Mouse (Mus musculus): ENCODE measurements around the gene Btn2a2. TPM values are rescaled to one million over a fixed set of nuclear protein-coding genes. Genes with fewer than 3 reads are reported as not detected.
A peak's percentile ranks its signal among the peaks of the same experiment; 100 is the strongest.
"Not testable (repeated sequence)": the region's sequence is repeated elsewhere in the genome, so short reads cannot be mapped to it uniquely, and the experiment has no call there.

The Btn2a2 gene
- total RNA-seq (2021) = under 1 TPM in 1 of 2 experiments, not detected in 1; 0.11 TPM
- long read RNA-seq, experiment 1 = 0 reads
- long read RNA-seq, experiment 2 = 0 reads

DNA sequence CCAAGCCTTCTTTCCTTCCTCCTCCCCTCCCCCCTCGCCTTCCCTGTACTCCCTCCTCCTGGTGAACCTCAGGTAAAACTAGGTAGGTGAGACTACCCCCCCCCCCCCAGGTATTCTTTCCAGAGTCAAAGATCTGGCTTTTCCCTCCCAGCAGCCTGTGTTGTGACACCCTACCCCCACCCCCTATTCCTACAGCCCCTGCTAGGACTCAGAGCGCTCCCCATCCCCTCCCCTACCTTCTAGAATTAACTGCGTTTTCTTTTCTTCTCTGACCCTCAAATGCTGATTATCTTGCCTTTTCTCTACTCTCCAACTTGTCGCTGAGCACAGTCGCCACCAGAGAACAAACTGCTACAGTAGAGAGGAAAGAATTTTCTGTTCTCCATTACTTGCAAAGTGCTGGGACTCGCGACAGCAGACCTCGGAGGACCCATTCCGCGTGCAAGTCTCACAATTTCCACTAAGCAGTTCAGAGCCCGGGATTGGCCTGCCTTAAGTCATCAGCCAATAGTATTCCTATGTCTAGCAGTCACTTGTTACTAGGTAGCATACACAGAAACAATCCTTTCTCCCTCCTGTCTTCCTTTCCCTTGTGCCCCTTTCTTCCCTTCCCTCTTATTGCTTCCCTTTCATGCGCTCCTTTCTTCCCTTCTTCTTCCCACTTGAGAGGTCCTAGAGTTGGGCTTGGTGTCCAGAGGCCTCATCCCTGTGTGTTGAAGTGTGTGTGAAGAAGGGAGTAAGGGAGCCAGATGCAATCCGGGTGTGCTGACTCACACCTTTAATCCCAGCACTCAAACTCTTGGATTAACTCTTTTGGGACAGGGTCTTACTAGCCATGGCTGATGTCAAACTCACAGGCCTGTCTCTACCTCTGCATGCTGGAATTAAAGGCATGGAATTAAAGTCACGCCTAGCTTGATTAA lies at the start of gene Btn2a2:
Btn2a2 (minus strand) TSS at position 458 of the 923 bp plus-strand sequence.
- DNase-seq = peak; percentile 33

DNA sequence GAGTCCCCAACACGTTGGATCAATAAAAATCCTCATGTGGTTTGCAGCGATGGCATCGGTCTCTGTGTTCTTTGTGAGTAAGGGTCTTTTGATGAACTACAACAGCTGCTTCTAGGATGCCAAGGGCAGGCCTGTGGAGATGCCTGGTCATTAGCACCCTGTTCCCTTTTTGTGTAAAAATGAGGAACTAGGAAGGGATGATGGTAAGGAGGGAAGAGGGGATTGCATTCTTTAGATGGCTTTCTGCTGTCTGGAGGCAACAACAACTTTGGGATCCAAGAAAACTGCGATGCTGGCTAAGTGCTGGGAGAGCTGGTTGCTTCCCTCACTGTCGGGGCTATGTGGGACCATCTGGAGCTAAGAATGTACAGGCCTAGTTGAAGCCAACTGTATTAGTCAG lies 49.6 kb upstream of the Btn2a2 start:
- DNase-seq = no peak

DNA sequence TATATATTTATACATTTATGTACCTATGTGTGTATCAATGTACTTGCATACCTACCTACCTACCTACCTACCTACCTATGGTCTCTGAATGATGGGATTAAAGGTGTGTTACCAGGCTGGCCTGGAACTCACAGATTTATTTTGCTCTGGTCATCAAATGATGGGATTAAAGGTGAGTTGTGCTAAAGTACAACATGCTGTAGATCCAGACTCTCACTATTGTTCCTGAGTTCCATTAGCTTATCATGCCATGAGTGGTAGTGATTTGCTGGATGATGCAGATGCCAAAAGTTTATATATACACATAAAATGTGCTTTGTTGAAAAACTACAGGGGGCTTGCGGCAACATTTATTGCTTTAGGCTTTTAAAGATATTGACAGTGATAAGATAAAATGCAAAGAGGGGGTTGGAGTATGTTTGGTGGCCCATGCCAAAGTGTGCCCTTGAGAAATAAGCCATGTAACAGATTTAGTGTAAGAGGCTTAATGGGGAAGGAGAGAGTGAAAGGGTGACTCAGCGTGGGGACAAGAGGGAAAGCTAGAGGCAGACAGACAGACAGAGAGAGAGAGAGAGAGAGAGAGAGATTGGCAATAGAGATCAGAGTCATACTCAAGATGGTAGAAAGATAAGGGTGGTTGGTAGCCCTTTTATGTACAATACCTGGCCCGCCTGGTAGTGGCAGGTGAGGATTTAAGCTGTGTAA lies 48.5 kb upstream of the Btn2a2 start:
- DNase-seq = no peak

DNA sequence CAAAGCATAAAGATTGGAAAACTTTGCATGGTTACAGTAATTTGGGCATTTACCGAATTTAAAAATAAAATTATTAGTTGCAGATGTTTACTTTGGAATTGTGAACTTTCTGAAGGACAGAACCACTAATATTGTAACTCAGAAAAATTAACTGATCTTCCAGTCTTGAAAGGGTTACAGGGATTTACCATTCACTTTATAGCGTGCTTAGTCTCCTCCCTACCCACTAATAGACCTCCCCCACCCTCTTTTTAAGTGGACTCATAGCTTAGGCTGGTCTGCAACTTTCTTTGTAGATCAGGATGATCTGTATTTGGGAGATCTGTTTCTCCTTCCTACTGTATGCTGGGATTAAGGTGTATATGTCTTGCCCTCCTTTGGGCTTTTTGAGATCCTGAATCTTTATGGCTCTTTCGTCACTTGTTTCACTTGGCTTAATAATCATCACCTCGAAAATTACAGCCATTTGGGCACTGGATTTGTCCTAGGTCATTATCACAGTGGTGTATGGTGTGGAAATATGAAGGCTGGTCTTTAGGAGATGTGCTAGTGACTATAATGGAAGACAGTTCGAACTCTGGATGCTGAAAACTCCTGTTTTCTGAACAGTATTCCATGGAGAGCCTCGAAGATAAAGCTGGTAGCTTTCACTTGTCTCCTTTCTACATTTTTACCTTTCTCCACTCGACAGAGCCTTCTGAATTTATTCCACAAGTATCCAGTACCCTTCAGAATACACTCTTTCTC lies 47.6 kb upstream of the Btn2a2 start:
- DNase-seq = no peak

DNA sequence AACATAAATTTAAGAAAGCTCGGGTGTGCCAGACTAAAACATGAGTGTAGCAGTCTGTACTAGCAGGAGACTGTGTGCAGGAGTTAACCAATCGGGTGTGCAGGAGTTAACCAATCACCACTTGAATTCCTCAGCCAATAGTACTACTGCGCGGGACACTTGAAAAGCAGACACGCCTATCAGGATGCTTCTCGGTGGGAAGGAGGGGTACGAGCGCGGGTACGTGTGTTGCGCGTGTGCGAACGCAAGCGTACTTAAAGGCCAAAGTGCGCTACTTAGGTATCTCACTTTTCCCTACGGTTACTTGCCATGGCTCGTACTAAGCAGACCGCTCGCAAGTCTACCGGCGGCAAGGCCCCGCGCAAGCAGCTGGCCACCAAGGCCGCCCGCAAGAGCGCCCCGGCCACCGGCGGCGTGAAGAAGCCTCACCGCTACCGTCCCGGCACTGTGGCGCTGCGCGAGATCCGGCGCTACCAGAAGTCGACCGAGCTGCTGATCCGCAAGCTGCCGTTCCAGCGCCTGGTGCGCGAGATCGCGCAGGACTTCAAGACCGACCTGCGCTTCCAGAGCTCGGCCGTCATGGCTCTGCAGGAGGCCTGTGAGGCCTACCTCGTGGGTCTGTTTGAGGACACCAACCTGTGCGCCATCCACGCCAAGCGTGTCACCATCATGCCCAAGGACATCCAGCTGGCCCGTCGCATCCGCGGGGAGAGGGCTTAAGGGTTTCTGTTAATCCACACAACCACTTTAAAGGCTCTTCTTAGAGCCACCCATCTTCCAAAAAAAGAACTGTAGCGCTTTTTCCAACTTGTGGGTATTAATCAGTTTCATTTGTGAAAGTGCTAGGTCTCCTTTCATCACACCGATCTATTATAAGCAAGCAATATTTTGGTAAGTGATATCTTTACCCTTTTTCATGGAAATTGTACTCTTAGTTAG lies 46.7 kb upstream of the Btn2a2 start, which contains the start of gene Hist1h3g:
Hist1h3g (plus strand) TSS at position 286 of the 939 bp plus-strand sequence.
- DNase-seq = peak; percentile 75

DNA sequence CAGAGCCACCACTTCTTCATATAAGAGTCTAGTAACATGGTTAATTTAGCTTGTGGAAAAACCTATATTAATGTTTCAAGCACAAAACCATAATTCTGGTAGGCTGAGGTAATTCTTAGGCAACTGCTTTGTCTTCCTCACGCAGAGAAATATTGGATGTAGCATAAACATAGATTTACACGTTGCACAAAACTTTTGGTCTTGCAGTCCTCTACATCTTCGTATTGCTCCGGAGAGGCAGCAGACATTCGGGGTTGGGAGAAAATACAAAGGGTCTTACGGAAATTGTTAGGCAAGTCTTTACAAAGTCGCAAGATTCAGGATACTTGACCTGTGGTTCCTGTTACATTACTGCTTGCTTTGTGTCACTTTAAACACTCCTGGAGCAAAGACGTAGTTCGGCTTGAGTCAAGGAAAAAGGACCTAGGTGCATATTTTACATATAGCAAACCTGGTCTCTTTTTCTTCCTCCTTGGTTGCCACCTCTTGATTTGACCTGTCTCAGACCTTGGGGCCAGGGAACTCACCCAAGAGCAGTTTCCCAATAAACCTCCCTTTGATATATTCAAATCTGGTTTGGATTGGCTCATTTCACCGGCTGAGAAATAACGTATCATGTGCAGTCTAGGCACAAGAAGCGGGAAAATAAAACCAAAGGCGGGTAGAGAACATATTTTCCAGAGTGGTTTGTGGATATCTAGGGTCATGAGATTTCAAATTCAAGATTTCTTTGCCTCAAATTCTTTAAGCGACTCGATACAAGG lies 45.9 kb upstream of the Btn2a2 start:
- DNase-seq = no peak

DNA sequence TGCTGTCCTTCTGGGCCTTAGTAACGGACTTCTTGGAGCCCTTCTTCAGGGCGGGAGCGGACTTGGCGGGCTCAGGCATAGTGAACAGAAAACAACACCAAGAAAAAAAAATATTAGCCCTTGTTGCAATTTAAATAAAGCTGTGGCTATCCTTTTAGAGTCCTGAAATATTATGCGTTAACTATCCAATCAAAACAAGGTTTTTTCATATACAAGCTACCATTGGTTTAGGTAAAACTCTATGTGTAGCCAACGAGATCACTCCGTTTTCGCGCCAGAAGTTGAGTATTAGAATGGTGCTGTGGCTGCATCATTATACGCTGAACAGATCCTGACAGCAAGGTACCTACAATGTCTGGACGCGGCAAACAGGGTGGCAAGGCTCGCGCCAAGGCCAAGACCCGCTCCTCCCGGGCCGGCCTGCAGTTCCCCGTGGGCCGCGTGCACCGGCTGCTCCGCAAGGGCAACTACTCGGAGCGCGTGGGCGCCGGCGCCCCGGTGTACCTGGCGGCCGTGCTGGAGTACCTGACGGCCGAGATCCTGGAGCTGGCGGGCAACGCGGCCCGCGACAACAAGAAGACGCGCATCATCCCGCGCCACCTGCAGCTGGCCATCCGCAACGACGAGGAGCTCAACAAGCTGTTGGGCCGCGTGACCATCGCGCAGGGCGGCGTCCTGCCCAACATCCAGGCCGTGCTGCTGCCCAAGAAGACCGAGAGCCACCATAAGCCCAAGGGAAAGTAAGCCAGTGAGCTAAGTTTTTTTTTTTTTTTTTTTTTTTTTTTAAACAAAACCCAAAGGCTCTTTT lies 45.1 kb upstream of the Btn2a2 start, which contains the start of gene Hist1h2af:
Hist1h2af (plus strand) TSS at position 347 of the 808 bp plus-strand sequence.
- not testable (repeated sequence) for DNase-seq

DNA sequence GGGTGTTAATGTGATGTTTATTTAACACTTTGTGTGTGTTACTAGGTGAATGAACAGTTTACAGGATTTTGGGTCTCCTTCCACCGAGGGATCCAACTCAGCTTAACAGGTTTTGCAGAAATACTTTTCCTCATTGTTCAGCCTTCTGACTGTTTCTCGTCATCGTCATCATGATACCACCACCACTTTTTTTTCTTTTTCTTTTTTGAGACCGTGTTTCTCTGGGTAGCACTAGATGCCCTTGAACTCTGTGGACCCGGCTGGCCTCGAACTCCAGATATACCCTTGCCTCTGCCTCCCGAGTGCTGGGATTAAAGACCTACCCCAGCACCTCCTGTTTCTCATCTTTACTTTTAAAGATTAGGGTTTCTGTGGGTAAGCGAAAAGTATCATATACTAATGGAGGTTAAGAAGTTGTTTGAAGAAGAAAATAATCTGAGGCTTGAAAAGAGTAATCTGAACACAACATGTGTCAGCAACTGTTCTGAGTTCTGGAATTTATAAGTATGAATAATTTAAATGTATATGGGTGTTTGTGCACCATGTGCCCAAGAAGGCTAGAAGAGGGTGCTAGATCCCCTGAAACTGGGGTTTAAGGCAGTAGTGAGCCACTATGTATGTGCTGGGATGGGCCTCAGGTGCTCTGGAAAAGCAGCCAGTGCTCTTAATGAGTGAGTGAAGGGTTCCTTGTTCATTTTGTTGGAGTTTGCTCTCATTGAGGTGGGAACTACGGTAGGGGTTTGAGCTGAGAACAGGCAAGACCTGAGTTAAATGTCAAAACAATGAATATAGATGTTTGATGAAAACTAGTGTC lies 43.8 kb upstream of the Btn2a2 start:
- no peak for DNase-seq

DNA sequence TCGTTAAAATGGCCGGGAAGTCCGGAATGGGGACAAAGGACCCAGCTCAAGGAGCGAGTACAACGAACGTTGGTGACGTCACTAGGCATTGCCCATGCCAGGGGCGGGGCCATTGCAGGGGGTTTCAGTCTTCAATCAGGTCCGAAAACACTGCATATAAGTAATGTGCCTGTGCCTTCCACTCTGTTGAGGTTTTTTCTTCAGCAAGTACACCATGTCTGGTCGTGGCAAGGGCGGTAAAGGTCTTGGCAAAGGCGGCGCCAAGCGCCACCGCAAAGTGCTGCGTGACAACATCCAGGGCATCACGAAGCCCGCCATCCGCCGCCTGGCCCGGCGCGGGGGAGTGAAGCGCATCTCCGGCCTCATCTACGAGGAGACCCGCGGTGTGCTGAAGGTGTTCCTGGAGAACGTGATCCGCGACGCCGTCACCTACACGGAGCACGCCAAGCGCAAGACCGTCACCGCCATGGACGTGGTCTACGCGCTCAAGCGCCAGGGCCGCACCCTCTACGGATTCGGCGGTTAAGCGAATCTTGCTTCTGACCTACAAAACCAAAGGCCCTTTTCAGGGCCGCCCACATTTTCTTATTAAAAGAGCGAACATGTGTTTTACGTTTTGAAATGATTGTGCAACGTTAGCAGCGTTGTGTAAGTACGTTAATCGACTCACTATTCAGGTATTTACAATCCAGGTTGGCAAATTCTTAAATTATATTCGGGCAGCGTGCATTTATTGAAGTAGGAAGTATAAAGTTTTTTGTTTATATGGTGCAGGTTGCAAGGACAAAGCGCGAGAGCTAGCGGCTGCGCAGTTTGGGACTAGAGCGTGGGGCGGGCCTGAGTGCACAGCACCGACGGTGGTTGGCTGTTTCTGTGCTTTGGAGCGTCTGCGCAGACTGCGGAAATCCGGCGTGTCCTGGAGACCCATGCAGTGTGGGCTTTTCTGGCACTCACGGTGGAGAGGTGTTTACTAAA lies 42.5 kb upstream of the Btn2a2 start, which contains the start of gene Hist1h4h:
Hist1h4h (plus strand) TSS at position 150 of the 975 bp plus-strand sequence.
- peak; percentile 86 for DNase-seq

DNA sequence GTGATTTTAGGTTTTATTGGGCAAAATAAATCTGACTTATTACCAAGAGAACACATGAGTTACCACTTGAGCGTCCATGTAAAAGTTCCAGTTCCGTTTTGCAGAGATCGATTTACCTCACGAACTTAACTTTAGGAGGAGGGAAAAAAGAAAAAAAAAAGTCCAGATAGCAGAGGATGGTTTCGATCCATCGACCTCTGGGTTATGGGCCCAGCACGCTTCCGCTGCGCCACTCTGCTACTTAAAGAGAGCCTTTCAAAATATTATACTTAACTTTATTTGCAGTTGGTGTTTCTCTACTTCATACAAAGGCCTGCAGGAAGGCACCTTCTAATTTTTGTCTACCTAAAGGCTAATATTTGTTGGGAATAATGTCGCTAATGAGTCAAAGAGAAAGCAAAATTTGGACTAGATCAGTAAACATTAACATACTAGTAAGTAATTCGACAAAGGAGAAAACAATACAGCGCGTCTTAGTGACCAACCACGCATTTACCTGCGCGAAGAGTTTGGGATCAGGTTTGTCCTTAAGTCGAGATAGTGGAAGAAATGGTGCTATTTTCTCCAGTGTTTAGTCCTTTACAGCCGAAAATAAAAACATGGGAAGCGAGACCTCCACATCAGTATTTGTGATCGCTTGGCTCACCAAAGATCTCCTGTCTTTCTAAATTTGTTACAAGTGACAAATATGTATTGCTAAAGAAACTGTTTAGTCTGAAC lies 41.7 kb upstream of the Btn2a2 start:
- peak; percentile 47 for DNase-seq

DNA sequence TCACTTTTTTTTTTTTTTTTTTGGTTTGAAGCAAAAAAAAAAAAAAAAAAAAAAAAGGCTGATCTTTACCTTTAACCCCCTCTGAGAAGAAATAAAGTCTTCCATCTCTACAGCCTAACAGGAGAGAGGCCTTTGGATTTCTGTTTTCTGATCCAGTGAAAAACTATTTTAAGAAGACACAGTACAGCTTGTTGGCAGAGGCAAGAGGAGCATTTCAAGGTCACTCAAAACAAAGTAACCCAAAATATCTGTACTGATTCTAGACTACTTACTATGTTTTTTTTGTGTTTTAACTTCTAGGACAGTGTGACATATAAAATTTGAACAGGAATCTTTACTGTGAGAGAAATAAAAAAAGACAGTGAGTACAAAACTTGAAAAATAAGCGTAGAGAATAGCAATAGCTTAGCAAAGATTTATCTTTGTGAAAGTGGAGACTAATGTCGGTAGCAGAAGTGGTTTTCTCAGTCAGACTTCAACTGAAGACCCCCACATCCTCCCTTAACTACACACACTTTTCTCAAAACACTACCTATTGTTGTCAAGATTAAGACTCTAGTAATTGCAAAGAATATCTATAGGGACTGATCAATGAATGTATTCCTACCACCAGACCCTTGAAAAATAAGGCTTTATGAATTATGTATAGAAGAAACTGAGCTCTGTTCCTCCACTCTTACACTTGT lies 41.0 kb upstream of the Btn2a2 start:
- DNase-seq = no peak

DNA sequence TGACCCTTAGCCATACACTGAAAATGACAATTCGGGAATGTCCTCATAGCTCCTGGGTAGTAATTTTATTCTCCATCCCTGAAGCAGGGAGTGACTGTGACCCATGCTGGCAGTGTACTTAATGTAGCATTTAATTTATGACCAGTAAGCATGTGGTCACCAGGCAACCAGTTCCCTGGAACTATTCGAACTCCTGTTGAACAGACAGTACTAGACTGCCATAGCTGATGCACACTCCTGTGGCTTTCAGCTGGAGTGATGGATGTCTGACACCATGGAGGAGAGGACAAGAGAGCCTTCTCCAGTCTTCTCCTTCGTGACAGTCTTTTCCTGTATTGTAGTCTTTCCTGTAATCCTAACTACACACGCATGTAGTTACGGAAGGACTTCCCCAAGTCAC lies 40.3 kb upstream of the Btn2a2 start:
- DNase-seq = no peak

DNA sequence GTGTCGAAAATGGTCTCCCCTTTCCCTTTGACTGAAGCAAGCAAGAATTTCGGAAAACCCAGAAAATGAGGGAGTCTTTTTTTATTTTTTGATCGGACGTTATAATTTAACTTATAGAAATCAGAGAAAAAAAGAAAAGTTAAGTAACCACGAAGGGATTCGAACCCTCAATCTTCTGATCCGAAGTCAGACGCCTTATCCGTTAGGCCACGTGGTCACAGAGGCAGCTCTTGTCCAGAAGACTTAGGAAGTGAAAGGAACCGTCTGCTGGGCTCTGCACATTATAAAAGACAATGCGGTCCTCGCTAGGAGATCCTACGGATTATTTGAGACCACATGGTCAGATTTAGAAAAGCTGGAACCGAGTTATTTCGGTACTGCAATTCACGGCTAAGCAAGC lies 37.7 kb upstream of the Btn2a2 start:
- DNase-seq = peak; percentile 87

DNA sequence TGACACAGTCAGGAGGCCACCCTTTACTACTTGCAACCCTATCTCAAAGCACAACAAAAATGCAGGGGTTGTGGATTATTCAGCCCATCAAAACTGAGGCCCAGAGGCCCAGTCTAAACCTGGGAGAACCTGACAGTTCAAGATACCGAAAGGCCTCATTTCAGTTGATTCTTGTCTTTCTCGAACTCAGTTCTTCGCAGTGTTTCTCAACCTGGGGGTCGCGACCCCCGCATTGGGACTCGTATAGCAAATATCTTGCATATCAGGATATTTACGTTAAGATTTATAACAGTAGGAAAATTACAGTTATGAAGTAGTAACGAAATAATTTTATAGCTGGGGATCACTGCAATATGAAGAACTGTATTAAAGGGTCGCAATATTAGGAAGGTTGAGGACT lies 37.2 kb upstream of the Btn2a2 start:
- DNase-seq = no peak

DNA sequence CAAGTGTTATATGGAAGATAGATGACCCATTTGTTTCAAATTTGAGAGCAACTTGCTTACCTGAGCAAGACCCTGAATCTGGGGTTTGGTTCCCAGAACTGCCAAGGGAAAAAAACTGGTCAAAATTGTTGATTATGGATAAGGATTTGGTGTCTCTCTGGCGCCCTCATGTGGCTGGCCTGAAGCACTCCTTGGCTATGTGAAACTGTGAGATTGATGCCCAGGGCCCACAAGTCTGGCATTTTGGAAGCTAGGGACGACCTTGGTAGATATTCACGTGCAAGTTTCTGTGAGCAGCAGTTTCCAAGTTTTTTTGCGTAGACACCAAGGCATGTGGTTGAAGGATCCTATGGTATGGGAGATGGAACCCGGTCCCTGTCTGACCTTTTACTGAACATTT lies 36.0 kb upstream of the Btn2a2 start:
- peak; percentile 76 for DNase-seq

DNA sequence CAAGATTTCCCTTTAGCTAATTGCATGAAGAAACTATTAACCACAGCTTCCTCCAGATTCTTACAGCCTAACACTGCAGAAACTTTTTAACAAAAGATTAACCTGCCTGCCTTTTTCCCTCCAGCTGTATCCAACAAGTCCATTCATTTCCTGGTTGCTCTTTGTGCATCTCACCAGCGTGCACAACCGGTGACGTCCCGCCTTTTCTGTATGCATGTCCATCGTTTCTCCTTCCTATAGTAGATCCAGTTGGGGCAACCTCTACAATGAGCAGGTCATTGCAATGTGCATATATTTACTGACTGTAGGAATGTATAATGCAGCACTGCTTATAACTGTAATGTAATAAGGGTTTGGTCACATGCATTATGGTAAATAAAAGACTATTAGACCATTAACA lies 35.3 kb upstream of the Btn2a2 start:
- no peak for DNase-seq

Measured in gastrocnemius, postnatal 10 days (tissue).